Mouse (Mus musculus) C2C12 (cell line): ENCODE measurements around the gene Rbl1. TPM values are rescaled to one million over a fixed set of nuclear protein-coding genes. Genes with fewer than 3 reads are reported as not detected.
"Not testable (repeated sequence)": the region's sequence is repeated elsewhere in the genome, so short reads cannot be mapped to it uniquely, and the experiment has no call there.

ENCODE experiments used
- H3K27me3 ChIP-seq: one replicate; pipeline ENCODE4 v1.6.1; 2011; ENCODE audit not compliant: control insufficient read depth, insufficient read depth, insufficient read length
- H3K36me3 ChIP-seq: one replicate; pipeline ENCODE4 v1.6.1; 2011; ENCODE audit not compliant: control insufficient read depth, insufficient read depth
- H3K4me3 ChIP-seq: one replicate; pipeline ENCODE4 v1.5.1; 2011; ENCODE audit warnings: mild to moderate bottlenecking, control low read depth; ENCODE audit not compliant: poor library complexity, insufficient read depth, severe bottlenecking
- H3K79me2 ChIP-seq: one replicate; pipeline ENCODE4 v1.6.1; 2011; ENCODE audit not compliant: control insufficient read depth, insufficient read depth
- H3K79me3 ChIP-seq: one replicate; pipeline ENCODE4 v1.6.1; 2011; ENCODE audit warnings: low read depth, control low read depth
- H3ac ChIP-seq: one replicate; pipeline ENCODE3; 2011; ENCODE audit warnings: low read depth; ENCODE audit not compliant: control insufficient read depth, insufficient read length
- CEBPB ChIP-seq: IDR thresholded peaks from one replicate; pipeline ENCODE4 v1.6.1; 2011; ENCODE audit warnings: low read depth, mild to moderate bottlenecking, control low read depth, moderate library complexity
- CTCF ChIP-seq: IDR thresholded peaks from one replicate; pipeline ENCODE4 v1.5.1; 2011; ENCODE audit not compliant: control insufficient read depth, insufficient read depth, insufficient read length
- FOSL1 ChIP-seq: IDR thresholded peaks from one replicate; pipeline ENCODE4 v1.8.0; 2011; ENCODE audit warnings: mild to moderate bottlenecking, low read length; ENCODE audit not compliant: poor library complexity, insufficient read depth, severe bottlenecking
- MAX ChIP-seq: IDR thresholded peaks from one replicate; pipeline ENCODE4 v1.6.1; 2011; ENCODE audit warnings: mild to moderate bottlenecking, control low read depth
- MYOD1 ChIP-seq: IDR thresholded peaks from one replicate; pipeline ENCODE4 v1.6.1; 2011; ENCODE audit warnings: low read depth; ENCODE audit not compliant: control insufficient read depth, insufficient read length
- MYOG ChIP-seq: IDR thresholded peaks from one replicate; pipeline ENCODE4 v1.6.1; 2011; ENCODE audit not compliant: control insufficient read depth, insufficient read length; ENCODE audit errors: extremely low read depth
- USF1 ChIP-seq: IDR thresholded peaks from one replicate; pipeline ENCODE4 v1.6.1; 2011; ENCODE audit warnings: low read depth, mild to moderate bottlenecking, control low read depth, moderate library complexity
- polyA plus RNA-seq: library from polyadenylated mRNA; unstranded; fragments of >200 nt; fragmentation: generic; extraction: Trizol; gene quantifications from one replicate; pipeline ENCODE4 v1.2.1, GENCODE M21; 2012; ENCODE audit warnings: missing spikeins

The Rbl1 gene
- polyA plus RNA-seq, 1 experiment: 7.7 TPM

DNA sequence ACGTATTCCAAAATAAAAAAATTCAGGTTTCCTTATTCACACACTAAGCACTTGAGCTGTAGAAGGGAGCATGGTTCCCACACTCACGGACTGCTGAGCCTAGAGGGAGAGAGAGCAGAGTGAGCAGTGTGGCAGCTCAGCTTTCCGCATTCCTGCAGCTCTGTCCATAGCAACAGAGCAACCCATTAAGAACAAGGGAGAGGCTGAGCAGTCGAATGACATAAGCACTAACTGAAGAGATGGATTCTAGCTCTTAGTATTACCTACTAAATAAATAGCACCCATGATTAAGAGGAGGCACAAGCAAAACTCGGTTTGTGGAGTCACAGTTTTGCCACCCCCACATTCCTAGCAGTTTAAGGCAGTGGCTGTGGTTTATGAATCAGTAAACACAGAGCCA lies 34.2 kb downstream of the Rbl1 start:
- Histone ChIP-seq H3K79me2 (no peaks in the 10 kb centered on the region), H3ac (no peak overlapping the region), H3K36me3 (peaks cover 60% of the 10 kb centered on the region), H3K4me3 (no peak overlapping the region), H3K27me3 (no peaks in the 10 kb centered on the region), H3K79me3 (no peaks in the 10 kb centered on the region)
- no peak for TF ChIP-seq MYOG
- no peak for TF ChIP-seq USF1
- no peak for TF ChIP-seq CEBPB
- no peak for TF ChIP-seq FOSL1
- TF ChIP-seq MAX: peak; percentile 78
- no peak for TF ChIP-seq MYOD1
- no peak for TF ChIP-seq CTCF

DNA sequence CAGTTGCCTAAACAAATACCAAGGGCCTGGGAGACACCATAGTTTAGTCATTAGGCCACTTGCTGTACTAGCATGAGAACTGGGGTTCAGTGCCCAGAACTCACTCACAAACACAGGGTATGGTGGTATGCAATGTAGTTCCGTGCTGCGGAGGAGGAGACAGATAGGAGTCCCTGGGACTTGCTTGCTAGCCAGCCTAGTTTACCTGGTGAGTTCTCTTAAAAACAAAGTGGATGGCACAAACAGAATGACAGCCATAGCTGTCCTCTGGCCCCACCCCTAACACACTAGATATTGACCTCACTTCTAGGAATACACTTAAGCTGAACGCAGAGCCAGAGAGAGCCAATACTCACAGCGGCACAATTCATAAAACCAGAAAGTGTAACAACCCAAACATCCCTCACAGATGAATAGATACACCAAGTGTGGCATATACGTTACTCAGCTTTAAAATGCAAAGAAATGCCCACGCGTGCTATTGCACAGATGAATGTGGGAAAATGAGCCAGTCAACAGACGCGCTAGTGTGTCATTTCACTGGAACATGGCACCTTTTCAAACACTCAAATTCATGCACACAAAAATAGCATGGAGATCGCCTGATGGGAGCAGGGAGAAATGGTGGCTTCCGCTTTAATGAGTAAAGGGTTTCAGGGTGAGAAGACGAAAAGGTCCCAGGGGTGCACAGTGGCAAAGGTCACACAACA lies 37.8 kb downstream of the Rbl1 start:
- TF ChIP-seq MAX (no peak), MYOD1 (no peak), CTCF (no peak), MYOG (no peak), USF1 (no peak), CEBPB (no peak), FOSL1 (no peak)
- peaks cover 55% of the 10 kb centered on the region for H3K36me3 ChIP-seq

DNA sequence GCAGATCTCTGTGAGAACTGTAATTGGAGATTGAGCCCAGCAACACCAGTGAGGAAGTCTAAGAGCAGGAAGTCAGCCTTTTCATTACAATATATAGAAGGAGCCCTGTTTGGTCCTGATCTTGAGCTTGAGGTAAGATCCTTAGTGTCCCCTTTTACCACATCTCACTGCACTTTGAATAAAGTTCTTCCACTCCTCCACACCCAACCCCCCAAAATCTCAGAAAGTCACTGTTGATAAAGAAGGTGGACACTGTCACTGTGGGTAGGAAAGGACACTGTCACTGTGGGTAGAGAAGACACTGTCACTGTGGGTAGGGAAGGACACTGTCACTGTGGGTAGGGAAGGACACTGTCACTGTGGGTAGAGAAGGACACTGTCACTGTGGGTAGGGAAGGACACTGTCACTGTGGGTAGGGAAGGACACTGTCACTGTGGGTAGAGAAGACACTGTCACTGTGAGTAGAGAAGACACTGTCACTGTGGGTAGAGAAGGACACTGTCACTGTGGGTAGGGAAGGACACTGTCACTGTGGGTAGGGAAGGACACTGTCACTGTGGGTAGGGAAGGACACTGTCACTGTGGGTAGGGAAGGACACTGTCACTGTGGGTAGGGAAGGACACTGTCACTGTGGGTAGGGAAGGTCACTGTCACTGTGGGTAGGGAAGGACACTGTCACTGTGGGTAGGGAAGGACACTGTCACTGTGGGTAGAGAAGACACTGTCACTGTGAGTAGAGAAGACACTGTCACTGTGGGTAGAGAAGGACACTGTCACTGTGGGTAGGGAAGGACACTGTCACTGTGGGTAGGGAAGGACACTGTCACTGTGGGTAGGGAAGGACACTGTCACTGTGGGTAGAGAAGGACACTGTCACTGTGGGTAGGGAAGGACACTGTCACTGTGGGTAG lies 38.8 kb downstream of the Rbl1 start:
- not testable (repeated sequence) for H3K79me3 ChIP-seq, H3K27me3 ChIP-seq, H3K4me3 ChIP-seq, H3K79me2 ChIP-seq, H3ac ChIP-seq
- peaks cover 64% of the 10 kb centered on the region for H3K36me3 ChIP-seq

More for the DNA sequence above, 37.8 kb downstream of the Rbl1 start:
- H3K79me3 ChIP-seq: no peaks in the 10 kb centered on the region
- no peaks in the 10 kb centered on the region for H3K27me3 ChIP-seq
- no peaks in the 10 kb centered on the region for H3K79me2 ChIP-seq
- H3ac ChIP-seq: no peak overlapping the region
- no peak overlapping the region for H3K4me3 ChIP-seq

DNA sequence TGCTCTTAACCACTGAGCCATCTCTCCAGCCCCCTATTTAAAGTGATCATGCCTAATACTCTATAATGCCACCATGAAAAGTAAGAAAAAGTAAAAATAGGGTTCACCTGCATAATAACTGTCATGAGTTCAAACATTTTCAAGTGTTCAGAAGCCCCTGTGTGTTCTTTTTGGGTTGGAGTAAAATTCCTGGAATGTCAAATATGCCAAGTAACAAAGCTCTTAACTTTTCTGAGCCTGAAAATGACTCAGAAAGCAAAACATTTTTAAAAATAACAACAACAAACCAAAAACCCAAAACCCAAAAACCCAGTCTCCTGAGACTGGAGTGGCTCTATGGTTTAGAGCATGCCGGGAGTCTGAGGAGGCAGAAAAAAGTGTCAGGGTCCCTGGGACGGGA lies 40.2 kb downstream of the Rbl1 start:
- TF ChIP-seq MAX: no peak
- TF ChIP-seq CEBPB: no peak
- TF ChIP-seq MYOD1: no peak
- TF ChIP-seq CTCF: no peak
- no peak for TF ChIP-seq MYOG
- no peak for TF ChIP-seq FOSL1
- no peak for TF ChIP-seq USF1
- Histone ChIP-seq H3K79me2 (no peaks in the 10 kb centered on the region), H3K4me3 (no peak overlapping the region), H3K79me3 (no peaks in the 10 kb centered on the region), H3K27me3 (no peaks in the 10 kb centered on the region), H3ac (no peak overlapping the region), H3K36me3 (peaks cover 72% of the 10 kb centered on the region)

DNA sequence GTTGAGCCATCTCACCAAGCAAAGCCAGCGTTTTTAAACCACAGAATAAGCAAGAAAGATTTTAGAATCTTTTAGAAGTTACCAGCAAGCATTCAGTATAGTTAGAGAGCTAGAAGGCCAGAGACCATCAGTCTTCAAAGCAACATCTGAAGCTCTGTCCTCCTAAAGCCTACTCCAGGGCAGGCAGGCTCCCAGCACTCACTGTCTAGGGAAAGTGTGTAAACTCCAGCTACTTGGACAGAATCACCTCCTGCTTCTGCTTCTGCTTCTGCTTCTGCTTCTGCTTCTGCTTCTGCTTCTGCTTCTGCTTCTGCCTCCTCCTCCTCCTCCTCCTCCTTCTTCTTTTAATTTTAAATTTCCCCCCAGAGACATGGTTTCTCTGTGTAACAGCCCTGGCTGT lies 48.3 kb downstream of the Rbl1 start:
- no peak overlapping the region for H3K4me3 ChIP-seq
- H3K79me3 ChIP-seq: no peaks in the 10 kb centered on the region
- no peaks in the 10 kb centered on the region for H3K27me3 ChIP-seq
- no peak overlapping the region for H3ac ChIP-seq
- H3K36me3 ChIP-seq: peaks cover 66% of the 10 kb centered on the region
- no peaks in the 10 kb centered on the region for H3K79me2 ChIP-seq
- TF ChIP-seq MYOD1 (no peak), CTCF (no peak), FOSL1 (no peak), CEBPB (no peak)

DNA sequence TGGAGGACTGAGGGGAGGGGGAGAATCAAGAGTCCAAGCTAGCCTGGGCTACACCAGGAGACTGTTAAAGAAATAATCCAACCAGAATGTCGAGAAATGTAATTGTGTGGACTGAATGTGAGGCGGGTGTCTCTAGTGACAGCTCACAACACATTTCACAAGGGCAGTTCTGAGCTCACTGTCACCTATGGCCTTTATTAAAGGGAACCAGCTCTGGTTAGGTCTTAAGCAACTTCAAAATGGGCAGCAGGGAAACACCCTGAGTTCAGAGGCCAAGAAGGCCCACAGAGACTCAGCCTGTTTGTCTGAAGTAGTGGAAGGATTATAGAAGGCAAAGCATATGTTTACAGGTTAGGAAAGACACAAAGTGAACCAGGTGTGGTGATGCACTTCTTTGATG lies 51.1 kb downstream of the Rbl1 start:
- H3K79me3 ChIP-seq: no peaks in the 10 kb centered on the region
- H3K36me3 ChIP-seq: peaks cover 59% of the 10 kb centered on the region
- no peak for TF ChIP-seq USF1
- no peak for TF ChIP-seq CEBPB
- TF ChIP-seq MYOG: no peak
- TF ChIP-seq CTCF: no peak
- TF ChIP-seq MYOD1: no peak
- no peak for TF ChIP-seq FOSL1
- TF ChIP-seq MAX: no peak

More for the DNA sequence above, 51.1 kb downstream of the Rbl1 start:
- H3K27me3 ChIP-seq: no peaks in the 10 kb centered on the region
- H3ac ChIP-seq: no peak overlapping the region
- H3K79me2 ChIP-seq: no peaks in the 10 kb centered on the region
- no peak overlapping the region for H3K4me3 ChIP-seq
